Mouse (Mus musculus): ENCODE results near the gene Chml. TPM values are rescaled to one million over a fixed set of nuclear protein-coding genes. Genes with fewer than 3 reads are reported as not detected.

Chml gene
- total RNA-seq, 4 experiments from 2014 or later, result 8.1 to 10.6 (median 9.5) TPM

DNA sequence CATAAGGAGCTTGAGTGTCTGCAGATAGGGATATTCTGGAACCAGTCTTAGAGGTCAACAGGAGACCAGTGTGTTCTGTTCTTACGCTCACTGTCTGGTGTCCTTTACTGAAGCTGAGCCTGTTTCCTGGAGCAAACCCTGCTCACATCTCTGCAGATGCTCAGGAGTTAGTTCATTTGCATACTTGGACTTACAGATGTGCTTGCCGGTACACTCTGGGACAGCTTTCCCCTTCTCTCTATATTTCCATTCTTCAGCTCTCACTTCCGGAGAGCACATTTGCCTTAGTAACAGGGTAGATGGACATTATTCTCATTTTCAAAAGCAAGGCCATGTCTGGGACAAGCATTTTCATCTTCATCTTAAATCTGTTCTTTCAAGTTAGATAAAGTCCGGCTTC lies 44.1 kb downstream of the Chml start:
- no peak for DNase-seq

DNA sequence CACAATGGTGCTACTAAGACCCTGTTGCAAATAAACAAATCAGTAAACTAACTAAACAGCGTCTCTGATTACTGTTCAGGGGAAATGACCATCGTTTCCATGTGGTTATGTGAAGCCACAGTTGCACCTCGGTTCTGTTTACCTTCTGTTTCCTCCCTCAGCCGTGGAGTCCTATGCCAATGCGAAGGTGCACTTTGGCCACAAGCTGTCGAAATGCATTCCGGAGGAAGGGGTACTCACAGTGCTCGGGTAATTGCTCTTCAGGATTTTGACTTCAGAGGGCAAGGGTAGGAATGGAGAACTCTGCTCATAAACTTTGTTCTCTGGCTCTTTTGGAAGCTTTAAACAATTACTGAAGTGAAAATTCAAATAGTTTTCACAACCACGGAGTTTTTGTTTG lies 45.7 kb downstream of the Chml start:
- no peak for DNase-seq

DNA sequence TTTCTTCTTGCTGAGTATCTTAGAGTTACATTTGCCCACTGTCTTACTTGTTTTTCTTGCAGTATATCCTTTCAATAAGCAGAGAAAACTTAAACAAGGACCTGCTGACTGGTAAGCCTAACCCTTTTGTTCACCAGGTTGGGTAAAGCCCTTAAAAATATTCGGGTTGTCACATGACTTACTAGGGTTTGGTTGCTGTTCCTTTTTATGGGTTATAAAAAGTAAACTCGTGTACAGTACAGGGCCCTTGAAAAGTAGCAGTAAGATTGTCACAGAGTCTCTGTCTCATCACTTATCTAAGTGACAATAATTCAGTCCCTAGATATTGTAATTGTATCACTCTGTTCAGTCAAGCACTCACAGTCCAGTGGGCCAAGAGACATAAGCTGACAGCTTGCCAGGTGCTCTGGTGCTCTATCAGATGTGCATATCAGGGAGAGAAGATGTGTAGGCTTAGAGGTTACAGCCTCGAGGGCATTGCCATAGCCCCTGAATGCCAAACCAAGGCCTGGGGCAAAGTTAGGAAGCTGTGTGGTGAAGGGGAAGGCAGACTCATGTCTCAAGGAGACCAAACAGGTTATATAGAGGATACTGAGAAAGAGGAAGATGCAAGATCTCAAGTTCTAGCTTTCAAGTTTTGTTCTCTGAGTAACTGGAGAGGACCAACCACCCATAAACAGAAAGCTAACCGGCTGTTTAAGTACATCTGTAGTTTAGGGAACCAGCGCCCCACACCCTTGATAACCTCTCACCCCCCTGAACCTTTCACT lies 49.0 kb downstream of the Chml start:
- no peak for DNase-seq

DNA sequence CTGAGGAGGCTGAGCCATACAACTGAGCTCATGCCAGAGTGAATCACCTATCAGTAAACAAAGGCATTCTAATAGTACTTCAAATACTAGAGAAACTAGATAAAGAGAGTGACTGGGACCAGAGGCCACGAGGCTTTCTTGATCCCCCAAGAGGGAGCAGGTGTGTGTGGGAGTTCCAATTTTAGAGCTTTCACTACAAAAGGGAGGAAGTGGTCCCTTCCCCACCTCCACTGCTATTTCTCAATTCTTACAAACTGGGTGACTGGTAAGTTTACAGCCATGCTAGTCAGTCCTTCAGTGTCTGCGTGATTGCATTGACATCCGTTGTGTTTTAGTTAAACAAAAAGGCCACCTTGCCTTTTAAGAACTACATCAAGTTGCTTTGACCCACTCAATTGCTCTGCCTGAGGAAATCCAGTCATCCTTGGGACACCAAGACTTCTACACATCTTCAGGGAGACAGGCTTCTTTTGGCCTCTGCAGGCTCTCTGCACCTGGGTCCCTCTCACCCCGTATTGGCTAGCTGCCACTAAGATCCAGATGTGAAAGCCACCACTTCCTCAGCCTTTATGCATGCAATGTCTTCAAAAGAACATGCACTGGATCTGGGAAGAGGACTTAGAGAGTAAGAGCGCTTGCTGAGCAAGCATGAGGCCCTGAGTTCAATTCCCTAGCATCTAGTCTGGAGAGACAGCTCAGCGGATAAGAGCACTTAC lies 52.1 kb downstream of the Chml start:
- no peak for DNase-seq

DNA sequence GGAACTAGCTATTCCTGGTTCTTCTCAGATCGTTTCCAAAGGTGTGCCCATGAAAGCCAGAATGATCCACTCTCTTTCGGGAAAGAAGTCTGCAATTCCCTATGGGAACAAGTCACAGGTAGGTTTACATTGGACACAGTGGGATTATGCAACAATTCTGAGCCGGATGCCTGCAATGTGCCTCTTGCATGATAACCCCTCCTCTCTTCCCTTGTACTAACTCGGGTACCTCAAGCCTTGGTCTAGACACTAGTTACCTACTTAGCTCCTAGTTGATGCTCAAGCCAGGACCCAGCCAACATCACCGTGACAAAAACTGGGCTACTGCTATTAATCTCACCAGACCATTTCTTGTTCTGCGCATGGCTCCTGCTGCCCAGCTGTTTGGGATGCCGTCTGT lies 53.6 kb downstream of the Chml start:
- DNase-seq, result no peak

DNA sequence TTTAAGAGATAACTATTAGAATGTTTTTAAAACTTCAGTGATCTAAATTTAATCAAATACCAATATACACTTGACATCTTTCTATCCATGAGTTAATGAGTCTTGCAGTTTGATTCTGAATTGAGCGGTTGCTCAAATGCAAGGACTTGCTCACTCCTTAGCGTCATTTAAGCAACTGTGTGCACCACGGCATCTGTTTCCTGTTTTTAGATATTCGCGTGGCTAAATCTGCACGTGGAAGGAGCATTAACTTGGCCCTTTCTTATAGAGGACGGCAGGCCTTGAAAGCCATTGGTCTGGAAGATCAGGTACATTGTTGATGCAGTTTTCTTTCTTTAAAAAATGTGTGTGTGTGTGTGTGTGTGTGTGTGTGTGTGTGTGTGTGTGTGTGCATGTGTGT lies 55.0 kb downstream of the Chml start:
- no peak for DNase-seq

DNA sequence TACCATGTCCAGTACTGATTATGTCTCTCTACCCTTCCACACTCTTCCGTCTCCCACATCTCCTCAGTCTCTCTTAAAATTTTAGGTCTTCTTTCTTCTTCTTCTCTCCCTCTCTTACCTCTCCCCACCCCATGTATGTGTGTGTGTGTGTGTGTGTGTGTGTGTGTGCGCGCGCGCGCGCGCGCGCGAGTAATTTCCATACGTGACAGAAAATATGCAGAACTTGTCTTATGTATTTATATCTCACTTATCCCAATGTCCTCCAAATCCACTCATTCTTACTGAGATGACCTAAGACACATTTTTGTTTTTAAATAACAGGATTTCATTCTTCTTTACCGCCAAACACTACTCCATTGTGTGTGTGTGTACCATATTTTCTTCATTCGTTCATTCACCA lies 60.2 kb downstream of the Chml start:
- no peak for DNase-seq

Other genes starting within 250 kb of the Chml start
- gene Rgs7, start 200.4 kb downstream of the Chml start, total RNA-seq (2022), result 10 to 100 TPM in 3 of 4 experiments, 1 to 10 TPM in 1; 6.8 to 13.3 (median 11.3) TPM
- 1 to 10 TPM in 3 of 4 experiments, under 1 TPM in 1; 0.32 to 1.6 (median 1.1) TPM for gene Kmo, start 72.5 kb downstream of the Chml start, total RNA-seq (2022)
- 100 to 1,000 TPM; 106 to 187 (median 148) TPM for gene Fh1, start 67.3 kb downstream of the Chml start, total RNA-seq (2022)
- 10 to 100 TPM in 2 of 4 experiments, 1 to 10 TPM in 2; 7.7 to 16.8 (median 11.3) TPM for gene Opn3, start 125 bp downstream of the Chml start, total RNA-seq (2022)
- gene Wdr64, start 5.7 kb upstream of the Chml start, total RNA-seq (2022), result not detected
- gene Exo1, start 187.7 kb upstream of the Chml start, total RNA-seq (2022), result 1 to 10 TPM in 2 of 4 experiments, under 1 TPM in 2; 0.35 to 1.4 (median 1.1) TPM
- not detected for gene Gm38100, start 227.4 kb upstream of the Chml start, total RNA-seq (2022)